Mouse (Mus musculus) forebrain, embryonic 11.5 days (tissue): ENCODE data around the gene Gnao1. TPM values are rescaled to one million over a fixed set of nuclear protein-coding genes. Genes with fewer than 3 reads are reported as not detected.
A peak's percentile ranks its signal among the peaks of the same experiment; 100 is the strongest.

Experiments
- ATAC-seq: fragments of 200-750 bp; cut with Nextera tagmentation; replicated peaks from 2 replicates; pipeline ENCODE4 v1.8.0; 2017; ENCODE audit warnings: moderate TSS enrichment; ENCODE audit not compliant: low FRiP score
- DNase-seq: peaks from one replicate; pipeline ENCODE4 v3.0.0-alpha.2; 2017; ENCODE audit warnings: low spot score
- H3K27ac ChIP-seq: fragments of 300-500 bp; sonication (generic); 2 replicates; pipeline ENCODE4 v1.5.1; 2014; ENCODE audit warnings: low read depth, low read length
- H3K27me3 ChIP-seq: fragments of 300-500 bp; sonication (generic); 2 replicates; pipeline ENCODE4 v1.6.1; 2014; ENCODE audit warnings: mild to moderate bottlenecking, low read length, mixed read lengths; ENCODE audit not compliant: control insufficient read depth, insufficient read depth
- H3K36me3 ChIP-seq: fragments of 300-500 bp; sonication (generic); 2 replicates; pipeline ENCODE4 v1.6.1; 2014; ENCODE audit warnings: mild to moderate bottlenecking, low read length, moderate library complexity, mixed read lengths; ENCODE audit not compliant: control insufficient read depth, insufficient read depth
- H3K4me1 ChIP-seq: fragments of 300-500 bp; sonication (generic); replicated peaks from 2 replicates; pipeline ENCODE4 v1.6.1; 2014; ENCODE audit warnings: low read length, mixed read lengths; ENCODE audit not compliant: control insufficient read depth, insufficient read depth
- H3K4me2 ChIP-seq: fragments of 300-500 bp; sonication (generic); 2 replicates; pipeline ENCODE4 v1.6.1; 2014; ENCODE audit warnings: low read depth, mild to moderate bottlenecking, low read length, moderate library complexity, mixed read lengths; ENCODE audit not compliant: severe bottlenecking
- H3K4me3 ChIP-seq: fragments of 300-500 bp; sonication (generic); 2 replicates; pipeline ENCODE4 v1.5.1; 2014; ENCODE audit warnings: low read depth, low read length
- H3K9ac ChIP-seq: fragments of 300-500 bp; sonication (generic); 2 replicates; pipeline ENCODE4 v1.6.1; 2014; ENCODE audit warnings: low read length
- H3K9me3 ChIP-seq: fragments of 300-500 bp; sonication (generic); 2 replicates; pipeline ENCODE4 v1.6.1; 2016; ENCODE audit warnings: low read length, mixed read lengths; ENCODE audit not compliant: control insufficient read depth
- WGBS: fragments of 180-500 bp; shearing (Covaris S2); extraction: QIAGEN DNeasy Blood & Tissue Kit; methylation state at CpG from one replicate; pipeline ENCODE4 v1.1.7; 2014; 5-methylcytosine and 5-hydroxymethylcytosine counted together
- polyA plus RNA-seq: library from polyadenylated mRNA; unstranded; fragments of >200 nt; fragmentation: Nextera tagmentation; extraction: Ambion mirVana; gene quantifications from 2 replicates; pipeline ENCODE4 v1.2.1, GENCODE M21; 2014

Gnao1 gene
- polyA plus RNA-seq, 1 experiment from 2014 or later = 45.5 TPM

DNA sequence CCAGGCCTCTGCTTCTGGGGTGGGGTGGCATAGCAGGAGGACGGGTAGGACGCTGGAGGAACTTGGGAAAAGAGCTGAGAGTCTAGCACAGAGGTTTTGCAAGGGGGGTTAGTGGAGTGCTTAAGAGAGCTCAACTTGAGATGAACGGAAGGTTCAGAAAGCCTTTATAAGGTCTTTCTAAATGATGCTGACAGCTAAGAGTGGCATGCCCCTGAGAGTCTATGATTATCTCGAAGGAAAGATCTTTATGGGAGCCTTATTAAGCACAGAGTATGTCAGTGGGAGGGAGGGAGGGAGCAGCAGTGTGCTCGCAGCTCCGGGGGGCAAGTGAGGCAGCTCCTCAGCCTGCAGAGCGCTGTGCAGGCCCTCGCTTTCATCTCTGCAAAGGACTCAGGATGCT lies 29.3 kb downstream of the Gnao1 start:
- H3K4me2 ChIP-seq = no peak overlapping the region
- ATAC-seq (no peak; the same call in 1 of the 2 replicates), DNase-seq (no peak)
- peaks cover 13% of the 10 kb centered on the region; the same call in 1 of the 2 replicates for H3K4me1 ChIP-seq
- H3K27me3 ChIP-seq = no peaks in the 10 kb centered on the region
- H3K9me3 ChIP-seq = no peaks in the 10 kb centered on the region
- no peak overlapping the region for H3K27ac ChIP-seq
- H3K9ac ChIP-seq = no peak overlapping the region
- no peaks in the 10 kb centered on the region for H3K36me3 ChIP-seq
- WGBS = 20% methylated on average over 8 of the region's 8 CpGs
- no peak overlapping the region for H3K4me3 ChIP-seq

DNA sequence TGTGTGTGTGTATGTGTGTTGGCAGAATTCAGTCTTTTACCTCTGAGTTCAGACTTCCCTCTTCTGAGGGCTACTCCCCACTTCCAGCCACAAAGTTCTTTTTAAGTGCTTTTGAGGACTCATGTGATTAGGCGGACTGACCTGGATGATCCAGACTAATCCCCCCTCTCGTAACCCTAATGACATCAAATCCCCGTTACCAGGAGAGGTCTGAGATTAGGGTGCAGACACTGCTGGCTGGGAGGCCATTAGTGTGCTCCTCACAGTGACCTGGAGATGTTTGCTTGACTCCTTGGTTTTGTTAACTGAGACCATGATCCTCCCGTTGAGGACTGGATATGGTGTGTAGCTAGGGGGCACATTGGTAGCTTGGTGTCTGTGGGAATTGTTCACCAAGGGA lies 30.7 kb downstream of the Gnao1 start:
- Histone ChIP-seq H3K9ac (no peak overlapping the region; the same call in 1 of the 2 replicates), H3K27me3 (no peaks in the 10 kb centered on the region), H3K27ac (no peak overlapping the region), H3K9me3 (no peaks in the 10 kb centered on the region), H3K36me3 (no peaks in the 10 kb centered on the region), H3K4me1 (peaks cover 13% of the 10 kb centered on the region; the same call in 1 of the 2 replicates), H3K4me3 (no peak overlapping the region), H3K4me2 (no peak overlapping the region)
- ATAC-seq (no peak), DNase-seq (no peak)
- WGBS = 33% methylated on average over 4 of the region's 4 CpGs

- H3K36me3 ChIP-seq = no peaks in the 10 kb centered on the region
- ATAC-seq = 0 out of 2 replicates have a peak, but pooled peaks have one; percentile 35
- no peaks in the 10 kb centered on the region for H3K9me3 ChIP-seq
- 51% methylated on average over 10 of the region's 10 CpGs for WGBS
- no peak for DNase-seq
- H3K4me3 ChIP-seq = no peak overlapping the region
- no peak overlapping the region; the same call in 1 of the 2 replicates for H3K9ac ChIP-seq
- peaks cover 13% of the 10 kb centered on the region; the same call in 1 of the 2 replicates for H3K4me1 ChIP-seq
- H3K27me3 ChIP-seq = no peaks in the 10 kb centered on the region
- H3K4me2 ChIP-seq = no peak overlapping the region
- H3K27ac ChIP-seq = no peak overlapping the region
Measured at GRCm38 (mm10) chr8:93840956-93841752, 31.4 kb downstream of the Gnao1 start.

DNA sequence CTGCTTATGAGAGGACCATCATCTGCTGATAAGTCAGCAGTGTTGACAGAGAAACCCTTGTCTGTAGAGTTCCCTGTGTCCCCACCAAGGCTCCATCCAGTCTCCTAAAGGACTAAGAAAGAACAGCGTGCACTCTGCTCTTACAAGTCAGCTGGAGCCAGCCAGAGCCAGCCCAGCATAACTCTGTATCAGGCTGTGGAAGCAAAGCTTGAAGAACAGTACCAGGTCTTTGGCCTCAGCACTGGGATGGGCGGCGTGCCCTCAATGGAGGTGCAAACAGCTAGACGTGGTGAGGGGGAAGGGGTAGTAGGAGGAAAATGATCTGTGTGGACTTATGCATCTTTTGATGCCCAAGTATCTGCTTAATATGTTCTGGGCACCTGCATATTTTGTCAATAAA lies 32.8 kb downstream of the Gnao1 start:
- Histone ChIP-seq H3K9me3 (no peaks in the 10 kb centered on the region), H3K4me3 (no peak overlapping the region), H3K9ac (no peak overlapping the region), H3K4me1 (peaks cover 13% of the 10 kb centered on the region; the same call in 1 of the 2 replicates), H3K27me3 (no peaks in the 10 kb centered on the region), H3K4me2 (no peak overlapping the region), H3K36me3 (no peaks in the 10 kb centered on the region), H3K27ac (no peak overlapping the region)
- WGBS = 91% methylated on average over 4 of the region's 4 CpGs
- ATAC-seq = no peak
- no peak for DNase-seq

DNA sequence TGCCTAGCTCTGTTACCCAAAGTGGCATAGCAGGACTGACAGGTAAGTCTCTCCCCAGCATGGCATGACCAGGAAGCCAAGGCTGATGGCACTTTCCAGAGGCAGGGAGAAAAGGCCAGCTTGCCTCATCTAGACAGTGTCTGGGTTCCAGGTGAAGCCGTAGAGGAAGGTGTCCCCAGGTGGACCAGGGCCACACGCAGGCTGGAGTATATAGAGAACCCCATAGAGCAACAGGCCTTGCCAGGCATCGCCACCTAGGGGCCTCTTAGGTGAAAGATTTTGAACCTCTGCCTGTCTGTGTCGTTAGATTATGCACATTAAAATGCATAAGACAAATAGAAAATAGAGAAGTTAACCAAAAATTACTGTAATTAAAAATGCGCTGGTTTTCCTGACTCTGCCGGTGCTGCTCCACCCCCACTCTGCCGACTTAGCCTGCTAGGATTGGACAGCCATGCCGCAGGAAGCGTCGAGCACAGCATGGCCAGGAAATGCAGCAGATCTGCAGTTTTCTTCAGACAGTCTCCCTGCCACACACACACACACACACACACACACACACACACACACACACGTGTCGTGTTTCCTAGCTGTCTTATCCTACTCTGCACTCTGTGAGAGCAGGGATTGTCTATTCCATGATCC lies 34.2 kb downstream of the Gnao1 start:
- H3K4me2 ChIP-seq = no peak overlapping the region
- peaks cover 10% of the 10 kb centered on the region; the same call in 1 of the 2 replicates for H3K4me1 ChIP-seq
- no peak overlapping the region for H3K4me3 ChIP-seq
- DNase-seq (no peak), ATAC-seq (no peak)
- H3K27me3 ChIP-seq = no peaks in the 10 kb centered on the region
- WGBS = 51% methylated on average over 12 of the region's 12 CpGs
- H3K9me3 ChIP-seq = no peaks in the 10 kb centered on the region
- H3K9ac ChIP-seq = no peak overlapping the region
- H3K27ac ChIP-seq = no peak overlapping the region
- no peaks in the 10 kb centered on the region for H3K36me3 ChIP-seq

DNA sequence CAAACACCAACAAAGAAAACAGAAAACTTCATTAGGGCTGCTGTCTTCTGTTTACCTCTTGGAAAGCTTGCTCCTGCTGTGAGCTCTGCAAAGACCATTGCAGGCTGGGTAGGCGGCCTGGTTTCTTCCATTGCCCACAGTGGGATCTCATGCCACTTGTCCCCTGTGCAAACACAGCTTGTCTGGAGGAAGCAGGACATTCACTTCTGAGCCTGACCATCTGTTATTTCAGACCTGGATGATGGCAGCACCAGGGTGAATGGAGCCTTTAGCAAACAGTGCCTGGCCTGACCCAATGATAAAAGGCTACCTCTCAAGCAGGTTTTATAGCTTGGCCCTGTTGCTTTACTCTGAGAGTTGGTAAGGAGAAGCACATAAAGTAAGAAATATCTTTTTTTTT lies 35.4 kb downstream of the Gnao1 start:
- Histone ChIP-seq H3K4me1 (peaks cover 7% of the 10 kb centered on the region; the same call in 1 of the 2 replicates), H3K27ac (no peak overlapping the region), H3K4me3 (no peak overlapping the region), H3K27me3 (no peaks in the 10 kb centered on the region), H3K9ac (no peak overlapping the region), H3K9me3 (no peaks in the 10 kb centered on the region), H3K36me3 (no peaks in the 10 kb centered on the region), H3K4me2 (no peak overlapping the region)
- no peak for ATAC-seq
- no peak for DNase-seq
- WGBS = 89% methylated on average over 1 of the region's 1 CpGs

GRCm38 (mm10) chr8:93852087-93852645 lies 42.4 kb downstream of the Gnao1 start:
- DNase-seq (no peak), ATAC-seq (no peak)
- 87% methylated on average over 11 of the region's 11 CpGs for WGBS
- Histone ChIP-seq H3K4me3 (no peak overlapping the region), H3K27me3 (no peaks in the 10 kb centered on the region), H3K9me3 (no peaks in the 10 kb centered on the region), H3K27ac (no peak overlapping the region), H3K4me1 (no peaks in the 10 kb centered on the region), H3K4me2 (no peak overlapping the region; the same call in 1 of the 2 replicates), H3K36me3 (no peaks in the 10 kb centered on the region), H3K9ac (no peak overlapping the region)

- H3K4me2 ChIP-seq = no peak overlapping the region
- H3K9ac ChIP-seq = no peak overlapping the region
- no peak for DNase-seq
- no peak for ATAC-seq
- no peaks in the 10 kb centered on the region for H3K36me3 ChIP-seq
- no peak overlapping the region for H3K27ac ChIP-seq
- H3K4me3 ChIP-seq = no peak overlapping the region
- no peaks in the 10 kb centered on the region for H3K9me3 ChIP-seq
- H3K4me1 ChIP-seq = no peaks in the 10 kb centered on the region
- H3K27me3 ChIP-seq = no peaks in the 10 kb centered on the region
- WGBS = 91% methylated on average over 9 of the region's 9 CpGs
Measured at GRCm38 (mm10) chr8:93852851-93853461, 43.2 kb downstream of the Gnao1 start.
